Mouse (Mus musculus) cortical plate, adult 2 months (tissue): ENCODE data around the gene Cgas.

Experiments
- CTCF ChIP-seq: fragments of 200-500 bp; IDR thresholded peaks from 2 replicates; pipeline ENCODE4 v1.5.1; 2011; ENCODE audit warnings: mild to moderate bottlenecking, control low read depth, low read length; ENCODE audit not compliant: insufficient read depth; ENCODE audit errors: extremely low read depth
- POLR2A ChIP-seq: fragments of 200-500 bp; IDR thresholded peaks from 2 replicates; pipeline ENCODE4 v1.6.1; 2011; ENCODE audit warnings: mild to moderate bottlenecking, low read length, control low read depth; ENCODE audit not compliant: insufficient read depth; ENCODE audit errors: extremely low read depth

- TF ChIP-seq CTCF (no peak), POLR2A (no peak)
Observed at GRCm38 (mm10) chr9:78396517-78396916, 46.5 kb downstream of the Cgas start.
